Mouse (Mus musculus) neural tube, embryonic 11.5 days (tissue): ENCODE results near the gene Mnt. TPM values are rescaled to one million over a fixed set of nuclear protein-coding genes. Genes with fewer than 3 reads are reported as not detected.

ENCODE experiments used
- ATAC-seq: fragments of 200-750 bp; cut with Nextera tagmentation; 2 replicates; pipeline ENCODE4 v1.8.0; 2017; ENCODE audit warnings: moderate number of reproducible peaks, mild to moderate bottlenecking, moderate TSS enrichment, moderate library complexity; ENCODE audit not compliant: insufficient read depth, low FRiP score, low TSS enrichment
- DNase-seq: peaks from one replicate; pipeline ENCODE4 v3.0.0-alpha.2; 2015; ENCODE audit warnings: low spot score
- H3K27ac ChIP-seq: fragments of 300-500 bp; sonication (generic); 2 replicates; pipeline ENCODE4 v1.5.1; 2014; ENCODE audit warnings: low read depth, mild to moderate bottlenecking, low read length
- H3K27me3 ChIP-seq: fragments of 300-500 bp; sonication (generic); 2 replicates; pipeline ENCODE4 v1.6.1; 2014; ENCODE audit warnings: mild to moderate bottlenecking, low read length, mixed read lengths; ENCODE audit not compliant: control insufficient read depth, insufficient read depth
- H3K36me3 ChIP-seq: fragments of 300-500 bp; sonication (generic); 2 replicates; pipeline ENCODE4 v1.6.1; 2014; ENCODE audit warnings: mild to moderate bottlenecking, low read length, moderate library complexity, mixed read lengths; ENCODE audit not compliant: control insufficient read depth, insufficient read depth
- H3K4me1 ChIP-seq: fragments of 300-500 bp; sonication (generic); 2 replicates; pipeline ENCODE4 v1.6.1; 2014; ENCODE audit warnings: low read length, mixed read lengths; ENCODE audit not compliant: control insufficient read depth, insufficient read depth
- H3K4me2 ChIP-seq: fragments of 300-500 bp; sonication (generic); 2 replicates; pipeline ENCODE4 v1.6.1; 2014; ENCODE audit warnings: low read depth, mild to moderate bottlenecking, moderate library complexity
- H3K4me3 ChIP-seq: fragments of 300-500 bp; sonication (generic); 2 replicates; pipeline ENCODE4 v1.5.1; 2014; ENCODE audit warnings: low read depth, low read length
- H3K9ac ChIP-seq: fragments of 300-500 bp; sonication (generic); 2 replicates; pipeline ENCODE4 v1.6.1; 2014; ENCODE audit warnings: mild to moderate bottlenecking, low read length
- H3K9me3 ChIP-seq: fragments of 300-500 bp; sonication (generic); 2 replicates; pipeline ENCODE4 v1.6.1; 2016; ENCODE audit warnings: low read length; ENCODE audit not compliant: control insufficient read depth
- WGBS: fragments of 180-500 bp; shearing (Covaris S2); extraction: QIAGEN DNeasy Blood & Tissue Kit; methylation state at CpG from one replicate; pipeline ENCODE4 v1.1.7; 2014; 5-methylcytosine and 5-hydroxymethylcytosine counted together
- polyA plus RNA-seq: library from polyadenylated mRNA; unstranded; fragments of >200 nt; fragmentation: Nextera tagmentation; extraction: Ambion mirVana; gene quantifications from 2 replicates; pipeline ENCODE4 v1.2.1, GENCODE M21; 2014

Gene Mnt
- polyA plus RNA-seq, 1 experiment from 2014 or later: 6.9 TPM

DNA sequence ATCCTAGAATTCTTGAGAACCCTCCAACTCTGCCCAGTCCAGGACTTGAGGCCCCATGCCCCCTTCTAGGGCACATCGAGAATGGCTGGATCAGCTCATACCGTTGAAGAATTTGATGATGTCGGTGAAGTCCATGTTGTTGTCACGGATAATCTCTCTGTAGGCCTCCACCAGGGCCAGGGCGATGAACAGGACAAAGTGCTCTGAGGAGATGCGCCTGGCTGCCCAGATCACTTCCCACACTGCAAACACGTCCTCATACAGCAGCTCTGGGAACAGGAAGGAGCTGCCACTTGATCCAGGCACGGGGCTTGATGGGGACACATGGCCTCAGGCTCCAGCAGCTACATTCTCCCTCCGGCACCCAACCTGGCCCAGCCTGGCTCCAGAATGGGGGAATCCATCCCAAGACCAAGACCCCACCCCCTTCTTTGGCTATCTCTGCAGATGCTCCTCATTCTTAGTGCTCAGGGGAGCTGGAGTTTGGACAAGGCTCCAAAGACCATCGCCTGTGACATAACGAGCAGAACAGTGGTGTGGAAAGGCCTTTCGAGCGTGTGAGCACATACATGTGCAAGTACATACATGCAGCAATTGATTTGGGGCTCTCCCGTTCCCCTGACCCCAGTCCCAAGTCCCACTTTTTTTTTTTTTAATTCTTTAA, 20.4 kb downstream of the Mnt start:
- DNase-seq (no peak), ATAC-seq (no peak)
- Histone ChIP-seq H3K4me3 (no peak overlapping the region), H3K4me2 (no peak overlapping the region), H3K27ac (no peak overlapping the region), H3K27me3 (no peaks in the 10 kb centered on the region), H3K9me3 (no peaks in the 10 kb centered on the region), H3K36me3 (no peaks in the 10 kb centered on the region), H3K4me1 (no peaks in the 10 kb centered on the region; the same call in 1 of the 2 replicates), H3K9ac (no peak overlapping the region)
- 84% methylated on average over 14 of the region's 14 CpGs for WGBS

DNA sequence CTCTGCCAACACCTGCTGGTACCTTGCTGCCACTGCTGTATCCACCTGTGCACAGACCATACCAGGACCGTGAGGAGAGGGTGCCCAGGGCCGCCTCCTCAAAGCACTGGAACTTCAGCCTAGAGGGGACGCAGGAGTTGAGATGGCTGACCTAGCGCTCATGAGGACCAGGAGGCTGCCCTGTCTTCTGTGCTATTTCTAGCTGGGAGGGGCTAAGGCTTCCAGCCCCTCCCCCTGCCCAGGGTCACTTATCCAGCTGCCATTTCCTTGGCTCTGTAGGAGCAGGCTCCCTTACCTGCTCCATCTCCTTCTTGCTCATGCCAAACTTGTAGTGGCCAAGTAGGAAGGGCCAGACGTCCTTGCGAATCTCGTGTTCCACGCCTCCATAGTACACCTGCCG, 27.0 kb downstream of the Mnt start:
- no peaks in the 10 kb centered on the region; the same call in 1 of the 2 replicates for H3K36me3 ChIP-seq
- WGBS: 88% methylated on average over 9 of the region's 9 CpGs
- H3K9me3 ChIP-seq: no peaks in the 10 kb centered on the region
- no peak overlapping the region for H3K9ac ChIP-seq
- H3K4me1 ChIP-seq: no peaks in the 10 kb centered on the region
- H3K27ac ChIP-seq: no peak overlapping the region
- no peak for ATAC-seq
- no peak overlapping the region for H3K4me2 ChIP-seq
- H3K4me3 ChIP-seq: no peak overlapping the region
- no peaks in the 10 kb centered on the region for H3K27me3 ChIP-seq
- no peak for DNase-seq

DNA sequence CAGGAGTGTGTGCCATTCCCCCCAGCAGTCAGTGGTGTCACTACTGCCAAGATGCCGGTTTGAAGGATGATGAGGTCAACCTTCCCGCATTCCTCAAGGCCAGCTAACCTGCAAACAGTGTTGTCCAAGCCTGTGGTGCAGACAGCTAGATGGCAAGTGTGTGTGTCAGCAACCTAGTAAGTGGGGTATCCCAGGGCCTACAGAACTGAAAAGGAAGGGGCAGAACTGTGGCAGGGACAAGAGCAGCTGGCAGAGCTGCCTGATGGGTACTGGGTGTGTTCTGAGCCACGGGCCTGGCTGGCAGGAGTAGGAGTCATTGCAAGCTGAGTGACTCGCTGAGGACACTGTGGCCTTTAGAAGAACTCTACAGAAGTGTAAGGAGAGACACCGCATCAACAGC, 31.4 kb downstream of the Mnt start:
- Histone ChIP-seq H3K9me3 (no peaks in the 10 kb centered on the region), H3K4me3 (no peak overlapping the region), H3K4me2 (no peak overlapping the region), H3K4me1 (no peaks in the 10 kb centered on the region), H3K36me3 (no peaks in the 10 kb centered on the region; the same call in 1 of the 2 replicates), H3K27me3 (no peaks in the 10 kb centered on the region), H3K9ac (no peak overlapping the region), H3K27ac (no peak overlapping the region)
- no peak for ATAC-seq
- 86% methylated on average over 5 of the region's 5 CpGs for WGBS
- no peak for DNase-seq

DNA sequence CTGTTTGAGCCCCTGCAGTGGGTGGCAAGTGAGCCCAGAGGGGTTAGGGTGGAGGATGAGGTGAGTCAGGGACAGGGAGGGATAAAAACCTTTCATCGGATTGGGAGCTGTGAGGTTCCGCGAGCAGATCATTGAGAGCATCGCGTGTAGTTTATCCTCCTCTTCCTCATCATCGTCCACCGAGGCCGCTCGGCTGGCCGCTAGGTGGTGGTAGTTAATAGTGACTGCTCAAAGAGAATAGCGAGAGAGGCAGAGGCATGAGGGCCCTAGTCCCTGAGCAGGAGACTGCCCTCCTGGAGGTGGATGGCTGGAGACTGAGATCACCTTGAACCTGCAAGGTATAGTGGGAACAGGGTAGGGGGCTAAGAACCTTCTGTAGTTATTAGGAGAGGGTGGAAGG, 32.8 kb downstream of the Mnt start:
- Histone ChIP-seq H3K36me3 (no peaks in the 10 kb centered on the region; the same call in 1 of the 2 replicates), H3K27ac (no peak overlapping the region), H3K4me2 (no peak overlapping the region), H3K27me3 (no peaks in the 10 kb centered on the region), H3K9me3 (no peaks in the 10 kb centered on the region), H3K4me1 (no peaks in the 10 kb centered on the region), H3K9ac (no peak overlapping the region), H3K4me3 (no peak overlapping the region)
- ATAC-seq: no peak
- peak; percentile 50 for DNase-seq
- WGBS: 25% methylated on average over 11 of the region's 11 CpGs

DNA sequence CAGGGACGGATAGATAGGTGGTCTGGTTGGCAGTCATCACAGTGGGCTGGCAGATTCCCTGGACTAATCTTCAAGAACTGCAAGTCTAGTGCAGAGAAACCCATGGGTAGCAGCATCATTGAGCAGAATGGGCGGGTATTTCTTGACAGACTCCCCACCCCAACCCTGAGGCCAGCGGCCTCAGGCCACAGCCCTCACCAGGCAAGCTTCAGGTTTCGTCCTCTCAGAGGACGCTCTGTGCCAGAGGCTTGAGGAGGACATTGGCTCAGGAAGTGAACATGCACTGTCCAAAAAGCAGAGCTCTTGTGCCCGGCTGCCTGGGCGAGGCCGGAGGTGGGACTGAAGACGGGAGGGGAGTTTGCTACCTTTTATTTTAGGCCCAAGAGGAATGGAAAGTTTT, 33.7 kb downstream of the Mnt start:
- Histone ChIP-seq H3K27ac (no peak overlapping the region), H3K27me3 (no peaks in the 10 kb centered on the region), H3K4me2 (no peak overlapping the region), H3K4me1 (no peaks in the 10 kb centered on the region), H3K36me3 (no peaks in the 10 kb centered on the region; the same call in 1 of the 2 replicates), H3K9ac (no peak overlapping the region), H3K9me3 (no peaks in the 10 kb centered on the region), H3K4me3 (no peak overlapping the region)
- WGBS: 91% methylated on average over 9 of the region's 9 CpGs
- no peak for ATAC-seq
- DNase-seq: no peak

DNA sequence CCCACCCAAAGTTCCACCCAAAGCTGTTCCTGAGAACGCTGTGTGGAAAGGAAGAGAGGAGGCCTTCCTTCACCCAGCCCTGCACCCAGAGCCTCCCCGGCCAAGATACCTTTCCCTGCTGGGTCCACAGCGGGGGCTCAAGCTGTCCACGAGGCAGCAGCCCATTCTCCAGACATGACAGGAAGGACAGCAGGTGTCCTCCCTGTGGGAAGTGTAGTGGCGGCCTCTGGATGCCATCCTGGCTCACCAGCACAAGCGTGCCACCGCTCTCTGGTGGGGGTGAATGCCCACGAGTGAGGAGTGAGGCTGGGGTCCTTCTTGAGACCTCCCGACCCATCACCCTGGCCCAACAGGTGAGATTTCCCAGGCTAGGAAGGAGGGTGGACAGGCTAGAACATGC, 34.5 kb downstream of the Mnt start:
- Histone ChIP-seq H3K4me2 (no peak overlapping the region), H3K27me3 (no peaks in the 10 kb centered on the region), H3K9me3 (no peaks in the 10 kb centered on the region), H3K4me3 (no peak overlapping the region), H3K4me1 (no peaks in the 10 kb centered on the region; the same call in 1 of the 2 replicates), H3K9ac (no peak overlapping the region), H3K36me3 (no peaks in the 10 kb centered on the region; the same call in 1 of the 2 replicates), H3K27ac (no peak overlapping the region)
- no peak for DNase-seq
- 77% methylated on average over 9 of the region's 9 CpGs for WGBS
- ATAC-seq: no peak

DNA sequence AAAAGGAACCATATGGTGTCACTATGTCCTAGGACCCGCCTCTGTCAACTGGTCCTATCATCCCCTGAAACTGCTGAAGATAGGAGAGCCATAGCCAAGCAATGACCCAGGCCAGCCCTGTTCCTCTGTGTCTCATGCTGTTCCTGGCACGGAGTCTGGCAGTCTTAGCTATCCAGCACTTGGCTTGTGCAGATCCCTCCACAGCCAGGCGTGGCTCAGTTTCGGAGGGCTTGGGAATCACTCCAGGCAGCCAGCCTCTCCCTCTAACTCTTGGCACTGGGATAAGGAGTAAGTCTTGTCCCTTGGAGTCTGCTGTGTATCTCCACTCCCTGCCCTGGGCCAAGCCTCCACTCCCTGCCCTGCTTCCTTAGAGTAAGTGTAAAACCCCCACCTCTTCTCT, 35.9 kb downstream of the Mnt start:
- no peak overlapping the region for H3K9ac ChIP-seq
- no peaks in the 10 kb centered on the region for H3K9me3 ChIP-seq
- WGBS: 86% methylated on average over 4 of the region's 4 CpGs
- no peak overlapping the region for H3K27ac ChIP-seq
- DNase-seq (no peak), ATAC-seq (no peak)
- no peaks in the 10 kb centered on the region for H3K36me3 ChIP-seq
- H3K4me3 ChIP-seq: no peak overlapping the region
- H3K4me1 ChIP-seq: no peaks in the 10 kb centered on the region; the same call in 1 of the 2 replicates
- H3K4me2 ChIP-seq: no peak overlapping the region
- H3K27me3 ChIP-seq: no peaks in the 10 kb centered on the region

DNA sequence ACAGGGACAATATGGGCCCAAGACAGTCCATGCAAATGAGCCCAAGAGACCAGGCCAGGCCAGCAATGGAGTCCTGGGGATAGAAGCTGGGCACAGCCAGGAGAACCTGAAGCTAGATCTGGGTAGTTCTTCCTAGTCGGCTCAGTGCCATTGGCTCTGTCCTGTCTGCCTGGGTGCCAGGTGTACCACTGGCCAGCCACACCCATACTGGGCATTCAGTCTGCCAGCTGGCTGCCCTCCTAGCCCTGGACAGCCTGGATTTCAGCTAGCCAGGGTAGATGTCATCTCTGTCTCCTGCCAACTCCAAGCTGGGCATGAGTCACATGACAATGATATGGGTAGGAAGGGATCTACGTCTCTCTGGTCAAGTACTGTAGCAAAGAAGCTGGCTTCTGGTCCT, 36.5 kb downstream of the Mnt start:
- DNase-seq (no peak), ATAC-seq (no peak)
- Histone ChIP-seq H3K4me2 (no peak overlapping the region), H3K9me3 (no peaks in the 10 kb centered on the region), H3K36me3 (no peaks in the 10 kb centered on the region), H3K27ac (no peak overlapping the region), H3K27me3 (no peaks in the 10 kb centered on the region), H3K9ac (no peak overlapping the region), H3K4me1 (no peaks in the 10 kb centered on the region; the same call in 1 of the 2 replicates), H3K4me3 (no peak overlapping the region)
- WGBS: 98% methylated on average over 2 of the region's 2 CpGs

DNA sequence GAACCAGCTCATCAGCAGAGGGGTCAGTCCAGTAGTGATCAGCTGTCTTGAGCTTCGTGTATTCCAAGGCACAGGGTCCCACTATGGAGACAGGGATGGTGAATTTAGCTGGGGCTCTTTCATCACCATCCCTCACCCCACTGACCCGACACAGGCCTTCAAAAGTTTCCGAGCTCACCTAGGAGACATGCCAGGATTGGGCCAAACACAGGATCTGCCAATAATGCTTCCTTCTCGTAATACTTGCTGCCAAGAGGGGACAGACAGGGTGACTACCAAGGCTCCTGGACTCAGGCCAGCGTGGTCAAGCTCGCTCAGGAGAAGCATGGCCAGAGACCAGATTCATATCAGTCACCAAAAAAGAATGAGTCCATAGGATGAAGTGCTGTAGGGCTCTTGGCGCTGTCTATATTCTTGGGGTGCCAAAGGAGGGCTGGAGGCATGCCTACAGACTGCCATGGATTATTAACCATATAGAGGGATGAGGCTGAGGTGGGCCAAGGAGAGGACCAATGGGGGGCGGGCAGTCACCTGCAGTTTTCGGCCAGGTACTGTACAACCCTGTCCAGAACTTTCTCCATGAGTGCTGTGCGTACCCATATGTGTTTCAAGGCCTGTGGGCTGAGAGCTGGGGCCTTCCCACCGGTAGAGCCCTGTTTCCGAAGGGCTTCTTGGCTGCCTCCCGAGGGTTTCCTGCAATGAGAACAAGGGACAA, 37.5 kb downstream of the Mnt start:
- Histone ChIP-seq H3K27ac (no peak overlapping the region), H3K4me3 (no peak overlapping the region), H3K4me1 (no peaks in the 10 kb centered on the region; the same call in 1 of the 2 replicates), H3K4me2 (no peak overlapping the region), H3K9me3 (no peaks in the 10 kb centered on the region), H3K9ac (no peak overlapping the region), H3K36me3 (no peaks in the 10 kb centered on the region), H3K27me3 (no peaks in the 10 kb centered on the region)
- DNase-seq (no peak), ATAC-seq (no peak)
- 90% methylated on average over 13 of the region's 13 CpGs for WGBS
